Mouse (Mus musculus): Measurements from ENCODE around the gene Fbxo44. TPM values are rescaled to one million over a fixed set of nuclear protein-coding genes. Genes with fewer than 3 reads are reported as not detected.

The Fbxo44 gene
- polyA plus RNA-seq, 1 experiment, result 21.6 TPM

DNA sequence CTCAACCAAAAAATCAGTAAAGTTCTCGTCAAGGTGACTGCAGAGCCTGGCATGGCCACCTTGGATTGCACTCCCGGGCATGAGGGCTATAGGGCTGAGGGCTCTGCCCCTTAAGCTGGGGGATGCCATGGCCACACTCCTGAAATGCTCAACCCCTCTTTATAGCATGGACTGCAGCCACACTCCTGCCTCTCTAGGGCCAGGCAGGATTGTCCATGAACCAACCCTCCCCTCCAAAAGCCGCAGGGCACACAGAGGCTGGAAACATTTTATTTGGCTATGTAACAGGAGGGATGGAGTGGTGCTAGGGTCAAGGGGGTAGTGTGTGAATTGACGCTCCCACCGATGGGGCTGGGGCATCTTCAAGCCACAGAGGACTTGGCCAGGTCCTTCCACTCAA lies 7.7 kb downstream of the Fbxo44 start:
- H3K4me1 ChIP-seq (ENCODE audit: control insufficient read depth, insufficient read depth, insufficient read length, low read length), result peaks cover 3% of the 10 kb centered on the region; the same call in 1 of the 2 replicates
- H3K4me3 ChIP-seq (ENCODE audit: insufficient read depth, low read depth, low read length), result no peak overlapping the region
- no peak overlapping the region for H3K27ac ChIP-seq (replicated peaks; ENCODE audit: low read depth, low read length)

DNA sequence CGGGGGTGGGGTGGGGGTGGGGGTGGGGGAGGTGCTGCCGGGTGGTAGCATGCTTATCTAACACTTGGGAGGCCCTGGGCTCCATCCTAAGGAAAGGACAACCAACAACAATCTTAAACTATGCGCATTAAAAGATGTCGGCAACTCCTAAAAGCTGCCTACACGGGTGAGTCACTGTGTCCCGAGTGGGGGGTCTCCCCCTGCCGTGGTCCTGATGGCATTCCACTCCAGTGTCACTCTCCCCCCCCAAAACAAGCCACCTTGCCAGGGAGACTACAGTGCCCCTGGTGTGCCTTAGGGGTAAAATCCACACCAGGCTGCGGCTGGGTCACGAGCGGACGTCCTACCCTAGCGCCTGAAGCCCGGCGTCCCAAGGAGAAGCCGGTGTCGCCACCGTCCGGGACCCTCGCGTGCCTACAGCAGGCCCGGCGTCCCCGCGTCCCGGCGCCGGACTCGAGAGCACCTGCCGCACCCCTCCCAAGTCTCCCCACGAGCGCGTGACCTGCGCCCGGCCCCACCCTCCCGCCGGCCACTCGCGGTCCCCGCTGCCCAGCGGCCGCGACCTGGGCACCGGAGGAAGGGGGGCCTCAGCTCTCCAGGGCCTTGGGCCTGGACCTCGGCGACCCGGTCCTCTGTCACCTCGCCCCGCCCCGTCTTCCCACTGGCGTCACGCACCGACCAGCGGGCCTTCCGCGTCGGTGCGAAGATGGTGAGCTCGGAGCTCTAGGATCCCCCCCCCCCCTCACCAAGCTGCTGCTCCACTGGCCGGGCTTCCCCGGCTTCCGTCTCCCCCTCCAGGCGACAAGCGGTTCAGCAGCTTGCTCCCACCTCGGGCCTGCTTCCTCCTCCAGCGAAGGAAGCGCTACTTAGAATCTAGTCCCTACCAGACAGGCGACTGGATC lies 8.8 kb downstream of the Fbxo44 start, which contains the start of gene Fbxo6:
Fbxo6 (minus strand) TSS at position 874 of the 902 bp plus-strand sequence.
- H3K27ac ChIP-seq (replicated peaks; ENCODE audit: low read depth, low read length), result peak within 1 kb of the TSS; percentile 78
- peak within 1 kb of the TSS; percentile 77 for H3K4me3 ChIP-seq (ENCODE audit: insufficient read depth, low read depth, low read length)

DNA sequence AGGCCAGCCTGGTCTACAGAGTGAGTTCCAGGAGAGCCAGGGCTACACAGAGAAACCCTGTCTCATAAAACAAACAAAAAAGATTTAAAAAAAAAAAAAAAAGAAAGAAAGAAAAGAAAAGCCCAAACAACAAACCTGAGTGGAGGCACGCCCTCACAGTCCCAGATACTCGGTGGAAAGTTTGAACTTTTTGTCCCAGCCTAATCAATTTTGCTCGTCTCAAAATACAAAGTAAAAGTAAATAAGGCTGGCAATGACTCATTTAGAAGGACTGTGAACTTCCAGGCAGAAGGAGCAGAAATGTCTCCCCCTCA lies 9.4 kb downstream of the Fbxo44 start:
- Histone ChIP-seq H3K4me3 (ENCODE audit: insufficient read depth, low read depth, low read length) (0 out of 2 replicates have a peak overlapping the region, but pooled peaks have one; percentile 77), H3K27ac (replicated peaks; ENCODE audit: low read depth, low read length) (no peak overlapping the region), H3K4me1 (ENCODE audit: control insufficient read depth, insufficient read depth, insufficient read length, low read length) (peaks cover 3% of the 10 kb centered on the region; the same call in 1 of the 2 replicates)

More for the DNA sequence above, 8.8 kb downstream of the Fbxo44 start, which contains the start of gene Fbxo6:
- peaks cover 3% of the 10 kb centered on the region; the same call in 1 of the 2 replicates for H3K4me1 ChIP-seq (ENCODE audit: control insufficient read depth, insufficient read depth, insufficient read length, low read length)

DNA sequence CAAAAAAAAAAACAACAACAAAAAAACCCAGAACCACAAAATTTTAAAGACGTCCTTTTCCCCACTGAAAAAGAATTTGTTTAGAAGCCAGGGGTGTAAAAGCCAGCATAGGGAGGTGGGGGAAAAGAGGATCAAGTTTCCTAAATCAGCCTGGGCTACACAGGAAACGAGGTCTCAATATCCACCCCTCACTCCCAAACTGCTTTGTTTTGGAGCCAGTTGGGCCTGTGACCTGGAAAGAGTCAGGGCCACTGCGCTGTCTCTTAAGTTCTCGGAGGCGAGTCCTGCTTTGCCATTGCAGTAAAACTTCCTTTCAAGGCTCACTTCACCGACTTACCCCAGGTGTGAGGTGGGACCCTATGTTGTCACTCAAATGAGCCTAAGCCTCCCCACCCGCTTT lies 10.0 kb downstream of the Fbxo44 start:
- Histone ChIP-seq H3K4me1 (ENCODE audit: control insufficient read depth, insufficient read depth, insufficient read length, low read length) (peaks cover 3% of the 10 kb centered on the region; the same call in 1 of the 2 replicates), H3K27ac (replicated peaks; ENCODE audit: low read depth, low read length) (0 out of 2 replicates have a peak overlapping the region, but pooled peaks have one; percentile 16), H3K4me3 (ENCODE audit: insufficient read depth, low read depth, low read length) (no peak overlapping the region; the same call in 1 of the 2 replicates)

DNA sequence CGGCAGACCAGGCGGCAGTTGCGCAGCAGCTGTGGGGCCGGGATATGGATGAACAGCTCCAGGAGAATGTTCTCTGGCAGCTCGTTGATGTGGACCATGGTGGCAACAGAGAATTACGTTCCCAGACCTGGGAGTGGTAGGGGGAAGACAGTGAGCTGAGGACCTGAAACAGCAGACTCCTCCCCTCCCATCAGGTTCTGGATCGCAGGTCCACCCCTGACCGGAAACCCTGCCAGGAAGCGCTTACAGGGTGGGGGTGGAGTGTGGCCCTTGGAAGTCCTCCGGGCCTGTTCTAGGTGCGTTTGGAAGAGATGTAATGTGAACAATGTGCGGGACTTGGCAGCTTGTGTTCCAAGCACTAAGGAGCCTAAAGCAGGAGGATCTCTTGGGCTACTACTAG lies 10.7 kb downstream of the Fbxo44 start:
- no peak overlapping the region for H3K27ac ChIP-seq (replicated peaks; ENCODE audit: low read depth, low read length)
- H3K4me1 ChIP-seq (ENCODE audit: control insufficient read depth, insufficient read depth, insufficient read length, low read length), result peaks cover 3% of the 10 kb centered on the region; the same call in 1 of the 2 replicates
- H3K4me3 ChIP-seq (ENCODE audit: insufficient read depth, low read depth, low read length), result no peak overlapping the region

DNA sequence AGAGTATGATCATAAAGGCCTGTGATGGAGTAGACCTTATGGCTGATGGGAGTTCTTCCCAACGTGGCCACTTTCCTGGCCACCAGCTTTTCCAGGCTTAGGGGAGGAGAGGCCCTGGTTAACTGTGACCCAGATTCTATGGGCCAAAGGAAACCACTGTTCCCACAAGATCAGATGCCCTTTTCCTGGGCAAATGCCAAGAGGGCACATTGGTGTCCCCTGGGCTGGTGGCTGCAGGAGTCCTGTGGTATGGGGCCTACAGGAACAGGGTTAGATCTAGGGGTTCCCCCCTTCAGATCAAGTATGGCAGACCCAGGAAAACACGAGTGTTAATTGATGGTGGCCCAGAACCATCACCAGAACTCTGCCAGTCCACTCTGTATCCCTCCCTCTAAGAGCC lies 12.6 kb downstream of the Fbxo44 start:
- H3K4me1 ChIP-seq (ENCODE audit: control insufficient read depth, insufficient read depth, insufficient read length, low read length), result peaks cover 3% of the 10 kb centered on the region; the same call in 1 of the 2 replicates
- no peak overlapping the region for H3K27ac ChIP-seq (replicated peaks; ENCODE audit: low read depth, low read length)
- no peak overlapping the region for H3K4me3 ChIP-seq (ENCODE audit: insufficient read depth, low read depth, low read length)

DNA sequence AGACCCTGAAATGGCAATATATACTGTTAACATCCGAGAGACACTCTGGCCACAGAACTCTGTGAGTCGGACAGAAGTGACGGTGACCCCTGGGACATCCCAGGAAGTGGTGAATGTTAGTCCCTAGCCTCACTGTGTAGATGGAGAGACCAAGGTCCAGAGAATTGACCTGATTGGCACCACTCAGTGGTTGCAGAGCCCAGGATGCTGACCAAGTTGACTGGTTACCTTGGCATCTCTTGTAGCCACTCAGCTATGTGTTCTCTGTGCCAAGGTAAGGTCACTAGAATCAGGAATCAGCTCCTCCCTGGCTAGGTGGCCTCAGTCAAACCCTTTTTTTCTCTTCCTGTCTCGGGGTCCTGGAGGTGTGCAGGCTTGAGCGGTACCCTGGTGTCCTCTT lies 16.6 kb downstream of the Fbxo44 start:
- Histone ChIP-seq H3K4me3 (ENCODE audit: insufficient read depth, low read depth, low read length) (no peak overlapping the region), H3K4me1 (ENCODE audit: control insufficient read depth, insufficient read depth, insufficient read length, low read length) (no peaks in the 10 kb centered on the region; the same call in 1 of the 2 replicates), H3K27ac (replicated peaks; ENCODE audit: low read depth, low read length) (no peak overlapping the region)

DNA sequence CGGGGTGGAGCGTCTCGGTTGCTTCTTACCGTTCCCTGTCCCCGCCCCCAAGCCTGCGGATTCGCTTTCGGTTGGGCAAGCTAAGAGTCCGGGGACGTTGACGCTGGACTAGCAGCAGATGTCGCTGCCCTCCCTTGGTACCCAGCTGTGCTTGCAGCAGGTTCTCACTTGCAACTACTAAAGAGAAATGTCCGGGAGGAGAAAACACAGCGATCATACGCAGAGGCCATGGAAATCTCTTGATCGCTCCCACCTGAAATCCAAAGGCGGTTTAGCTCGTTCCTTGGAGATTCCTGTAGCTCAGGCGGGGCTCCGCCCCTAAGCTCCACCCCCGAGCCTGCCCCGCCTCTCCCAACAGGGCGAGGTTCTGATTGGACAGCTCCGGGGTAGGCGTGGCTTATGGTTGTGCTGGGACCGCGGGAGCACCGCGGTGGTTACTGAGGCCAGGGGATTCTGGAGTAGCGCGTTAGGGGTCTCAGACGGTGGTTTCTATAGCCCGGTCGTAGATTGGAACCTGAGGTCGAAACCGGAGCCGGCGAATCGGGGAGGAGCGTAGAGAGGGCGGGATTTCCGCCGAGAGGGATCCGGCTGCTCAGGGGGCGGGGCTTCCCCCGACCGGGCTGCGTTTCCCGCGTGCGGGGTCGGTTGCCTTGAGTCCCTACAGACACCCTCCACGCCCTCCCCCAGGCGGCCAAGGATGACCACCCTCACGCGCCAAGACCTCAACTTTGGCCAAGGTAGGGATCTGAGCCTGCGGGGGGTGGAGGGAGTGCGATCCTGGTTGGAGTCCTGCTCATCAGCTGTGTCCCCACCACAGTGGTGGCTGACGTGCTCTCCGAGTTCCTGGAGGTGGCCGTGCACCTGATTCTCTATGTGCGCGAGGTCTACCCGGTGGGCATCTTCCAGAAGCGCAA lies 19.9 kb downstream of the Fbxo44 start:
- Histone ChIP-seq H3K27ac (replicated peaks; ENCODE audit: low read depth, low read length) (peak overlapping the region; percentile 94), H3K4me3 (ENCODE audit: insufficient read depth, low read depth, low read length) (peak overlapping the region; percentile 87), H3K4me1 (ENCODE audit: control insufficient read depth, insufficient read depth, insufficient read length, low read length) (no peaks in the 10 kb centered on the region)

DNA sequence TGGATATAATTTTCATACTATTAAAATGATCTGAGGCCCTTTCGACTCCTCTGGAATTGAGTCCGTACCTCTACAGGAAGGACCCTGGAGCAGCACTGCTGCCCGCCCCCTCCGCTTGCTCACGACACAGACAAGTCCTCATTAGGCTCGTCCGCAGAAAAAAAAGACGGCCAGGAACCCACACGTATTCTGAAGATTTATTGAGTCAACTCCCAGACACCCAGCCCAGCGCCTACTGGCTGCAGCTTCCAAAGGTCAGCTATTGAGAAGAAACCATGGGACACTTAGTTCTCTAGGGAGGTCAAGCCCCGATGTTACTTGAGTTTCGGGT lies 20.6 kb downstream of the Fbxo44 start:
- Histone ChIP-seq H3K4me3 (ENCODE audit: insufficient read depth, low read depth, low read length) (peak overlapping the region; percentile 87), H3K27ac (replicated peaks; ENCODE audit: low read depth, low read length) (no peak overlapping the region), H3K4me1 (ENCODE audit: control insufficient read depth, insufficient read depth, insufficient read length, low read length) (no peaks in the 10 kb centered on the region)

DNA sequence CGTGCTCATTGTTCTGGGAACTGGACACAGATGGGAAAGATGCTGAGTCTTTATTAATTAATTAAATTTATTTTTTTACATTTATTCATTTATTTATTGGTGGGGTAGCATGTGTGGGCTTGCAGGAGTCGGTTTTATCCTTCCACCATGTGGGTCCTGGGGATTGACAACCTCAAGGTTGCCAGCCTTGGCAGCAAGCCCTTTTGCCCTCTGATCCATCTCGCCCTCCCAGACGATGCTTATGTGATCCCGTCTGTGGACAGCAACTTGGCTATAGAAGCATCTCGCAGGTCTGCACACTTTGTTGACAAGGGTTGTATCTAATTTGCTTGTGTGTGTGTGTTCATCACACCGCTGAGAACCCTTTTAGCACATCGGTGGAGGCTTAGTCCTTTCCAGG lies 22.8 kb downstream of the Fbxo44 start:
- no peaks in the 10 kb centered on the region for H3K4me1 ChIP-seq (ENCODE audit: control insufficient read depth, insufficient read depth, insufficient read length, low read length)
- no peak overlapping the region for H3K4me3 ChIP-seq (ENCODE audit: insufficient read depth, low read depth, low read length)
- no peak overlapping the region for H3K27ac ChIP-seq (replicated peaks; ENCODE audit: low read depth, low read length)

DNA sequence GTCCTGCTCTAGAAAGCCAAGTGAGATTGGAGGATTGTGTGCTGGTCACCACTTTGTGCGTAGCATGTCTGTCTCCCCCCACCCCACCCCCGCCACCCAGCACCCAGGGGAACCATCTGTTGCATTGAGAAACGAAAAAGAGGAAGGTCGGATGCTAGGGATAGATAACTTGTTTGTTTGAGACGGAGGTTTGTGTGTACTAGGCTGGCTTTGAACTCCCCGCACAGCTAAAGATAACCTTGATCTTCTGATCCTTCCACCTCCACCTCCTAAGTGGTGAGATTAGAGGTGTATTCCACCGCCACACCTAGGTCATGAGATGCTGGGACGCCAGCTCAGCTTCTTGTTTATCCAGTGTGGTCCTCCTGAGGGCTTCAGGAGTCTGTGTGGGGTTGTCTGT lies 25.3 kb downstream of the Fbxo44 start:
- Histone ChIP-seq H3K4me1 (ENCODE audit: control insufficient read depth, insufficient read depth, insufficient read length, low read length) (no peaks in the 10 kb centered on the region), H3K4me3 (ENCODE audit: insufficient read depth, low read depth, low read length) (no peak overlapping the region), H3K27ac (replicated peaks; ENCODE audit: low read depth, low read length) (no peak overlapping the region)

DNA sequence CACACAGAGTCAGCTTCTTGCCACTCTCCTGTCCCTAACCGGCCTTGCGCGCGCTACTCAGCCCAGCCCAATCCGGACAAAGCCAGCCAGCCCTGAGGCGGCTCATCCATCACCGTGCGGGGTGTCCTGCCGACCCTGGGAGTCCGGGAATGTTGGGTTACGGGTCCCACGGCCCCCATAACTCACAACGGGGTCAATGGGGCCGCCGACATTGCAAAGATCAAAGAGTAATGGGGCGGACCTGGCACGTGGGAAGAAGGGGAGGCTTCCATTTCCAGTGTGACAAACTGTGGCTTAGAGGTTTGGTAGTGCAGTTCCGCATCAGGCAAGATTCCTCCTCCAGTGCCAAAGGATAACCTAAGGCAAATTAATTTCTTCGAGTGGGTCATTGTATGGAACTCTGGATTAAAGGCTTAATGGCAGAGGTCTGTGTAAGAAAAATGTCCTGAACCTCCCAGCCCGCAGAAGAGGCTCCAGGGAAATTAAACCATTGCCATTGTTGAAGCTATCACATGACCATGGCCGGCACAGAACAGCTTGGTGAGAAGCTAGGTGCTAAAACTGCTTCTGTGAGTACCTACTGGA lies 28.7 kb downstream of the Fbxo44 start:
- no peak overlapping the region for H3K4me3 ChIP-seq (ENCODE audit: insufficient read depth, low read depth, low read length)
- H3K27ac ChIP-seq (replicated peaks; ENCODE audit: low read depth, low read length), result no peak overlapping the region
- H3K4me1 ChIP-seq (ENCODE audit: control insufficient read depth, insufficient read depth, insufficient read length, low read length), result no peaks in the 10 kb centered on the region

DNA sequence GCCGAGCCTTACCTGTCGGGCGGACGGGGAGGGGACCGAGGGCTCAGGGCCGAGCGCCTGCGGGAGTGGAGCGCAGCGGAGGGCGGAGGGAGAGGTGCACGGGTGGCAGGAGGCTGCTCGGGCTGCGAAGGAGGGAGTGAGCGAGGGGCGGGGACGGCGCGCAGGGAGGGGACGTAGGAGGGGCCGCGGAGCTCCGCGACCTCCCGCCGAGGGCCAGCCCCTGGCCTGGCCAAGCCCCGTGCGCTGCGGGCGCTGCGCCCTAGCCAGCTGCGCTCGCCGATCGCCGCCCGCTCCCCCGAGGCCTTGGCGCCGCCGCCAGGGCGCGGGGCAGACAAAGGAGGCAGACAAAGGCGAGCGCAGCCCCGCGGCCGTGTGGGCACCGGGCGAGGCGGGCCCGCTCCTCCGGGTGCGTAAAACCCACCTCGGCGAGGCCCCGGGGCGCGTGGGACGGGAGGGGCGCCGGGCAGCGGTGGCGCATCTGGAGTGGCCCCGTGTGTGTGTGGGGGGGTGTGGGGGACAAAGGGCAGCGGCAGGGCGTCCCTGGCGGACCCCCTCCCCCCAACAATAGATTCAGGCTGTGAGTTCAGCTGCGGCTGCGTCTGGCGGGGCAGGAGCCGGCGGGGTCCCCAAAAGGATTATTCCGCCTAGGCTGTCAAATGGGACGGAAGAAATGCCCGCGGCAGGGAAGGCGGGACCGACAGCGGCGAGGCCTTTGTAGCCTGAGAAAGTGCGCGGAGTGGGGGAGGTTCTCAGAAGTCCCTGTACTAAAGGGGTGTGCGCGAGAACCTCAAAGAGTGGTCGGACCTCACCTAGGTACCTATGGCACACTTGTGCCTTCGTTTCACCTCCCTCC lies 29.5 kb downstream of the Fbxo44 start, which contains the start of gene Draxin:
Draxin (minus strand) TSS at position 138 of the 853 bp plus-strand sequence.
- H3K4me3 ChIP-seq (ENCODE audit: insufficient read depth, low read depth, low read length), result no peak within 1 kb of the TSS
- no peak within 1 kb of the TSS for H3K27ac ChIP-seq (replicated peaks; ENCODE audit: low read depth, low read length)
- H3K4me1 ChIP-seq (ENCODE audit: control insufficient read depth, insufficient read depth, insufficient read length, low read length), result no peaks in the 10 kb centered on the region

DNA sequence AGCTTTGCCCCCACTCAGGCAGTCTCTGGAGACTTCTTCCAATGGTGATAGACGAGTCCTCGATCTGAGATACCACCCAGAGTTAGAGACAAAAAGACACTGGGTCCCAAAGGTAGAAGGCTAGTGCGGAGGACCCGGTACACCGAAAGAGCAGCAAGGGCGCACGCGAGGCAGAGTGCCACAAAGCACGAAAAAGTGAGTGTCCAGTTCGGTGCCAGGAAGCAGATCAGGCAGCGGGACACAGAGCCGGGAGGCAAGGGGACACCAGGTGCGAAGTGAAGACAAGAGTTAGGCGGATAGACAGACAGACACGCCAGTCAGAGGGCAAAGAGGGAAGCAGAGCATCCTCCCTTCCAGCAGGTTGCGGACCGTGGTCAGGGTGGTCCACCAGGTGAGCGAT lies 30.1 kb downstream of the Fbxo44 start, which contains the start of gene Mad2l2:
Mad2l2 (plus strand) TSS at position 252 of the 400 bp plus-strand sequence.
- H3K4me3 ChIP-seq (ENCODE audit: insufficient read depth, low read depth, low read length), result no peak within 1 kb of the TSS
- no peak within 1 kb of the TSS for H3K27ac ChIP-seq (replicated peaks; ENCODE audit: low read depth, low read length)
- H3K4me1 ChIP-seq (ENCODE audit: control insufficient read depth, insufficient read depth, insufficient read length, low read length), result no peaks in the 10 kb centered on the region

Measured in brown adipose tissue, adult 24 weeks (tissue).